Mouse (Mus musculus) intestine, embryonic 15.5 days (tissue): ENCODE results near the gene Rac3. TPM values are rescaled to one million over a fixed set of nuclear protein-coding genes. Genes with fewer than 3 reads are reported as not detected.

Experiments
- ATAC-seq: fragments of 200-750 bp; cut with Nextera tagmentation; 2 replicates; pipeline ENCODE4 v1.8.0; 2017; ENCODE audit warnings: moderate TSS enrichment, moderate library complexity
- H3K27ac ChIP-seq: fragments of 300-500 bp; sonication (generic); 2 replicates; pipeline ENCODE4 v1.5.1; 2015; ENCODE audit warnings: mild to moderate bottlenecking, inconsistent platforms
- H3K27me3 ChIP-seq: fragments of 300-500 bp; sonication (generic); replicated peaks from 2 replicates; pipeline ENCODE4 v1.6.1; 2015; ENCODE audit warnings: inconsistent platforms
- H3K36me3 ChIP-seq: fragments of 300-500 bp; sonication (generic); 2 replicates; pipeline ENCODE4 v1.6.1; 2015; ENCODE audit warnings: inconsistent platforms
- H3K4me1 ChIP-seq: fragments of 300-500 bp; sonication (generic); replicated peaks from 2 replicates; pipeline ENCODE4 v1.6.1; 2015; ENCODE audit warnings: inconsistent platforms
- H3K4me2 ChIP-seq: fragments of 300-500 bp; sonication (generic); replicated peaks from 2 replicates; pipeline ENCODE4 v1.6.1; 2015; ENCODE audit warnings: mild to moderate bottlenecking, inconsistent platforms
- H3K4me3 ChIP-seq: fragments of 300-500 bp; sonication (generic); replicated peaks from 2 replicates; pipeline ENCODE4 v1.5.1; 2015; ENCODE audit warnings: inconsistent platforms
- H3K9ac ChIP-seq: fragments of 300-500 bp; sonication (generic); 2 replicates; pipeline ENCODE4 v1.6.1; 2015; ENCODE audit warnings: inconsistent platforms
- H3K9me3 ChIP-seq: fragments of 300-500 bp; sonication (generic); 2 replicates; pipeline ENCODE4 v1.6.1; 2016; ENCODE audit warnings: inconsistent platforms
- WGBS: fragments of 180-500 bp; shearing (Covaris S2); methylation state at CpG from one replicate; pipeline ENCODE4 v1.1.7; 2015; 5-methylcytosine and 5-hydroxymethylcytosine counted together
- polyA plus RNA-seq: library from polyadenylated mRNA; unstranded; fragments of >200 nt; fragmentation: Nextera tagmentation; extraction: Ambion mirVana; gene quantifications from 2 replicates; pipeline ENCODE4 v1.2.1, GENCODE M21; 2015

Gene Rac3
- polyA plus RNA-seq, 1 experiment from 2014 or later, result 35.8 TPM

- WGBS, result 66% methylated on average over 1 of the region's 1 CpGs
These were observed 46.9 kb downstream of the Rac3 start for GRCm38 (mm10) chr11:120768206-120768605.

DNA sequence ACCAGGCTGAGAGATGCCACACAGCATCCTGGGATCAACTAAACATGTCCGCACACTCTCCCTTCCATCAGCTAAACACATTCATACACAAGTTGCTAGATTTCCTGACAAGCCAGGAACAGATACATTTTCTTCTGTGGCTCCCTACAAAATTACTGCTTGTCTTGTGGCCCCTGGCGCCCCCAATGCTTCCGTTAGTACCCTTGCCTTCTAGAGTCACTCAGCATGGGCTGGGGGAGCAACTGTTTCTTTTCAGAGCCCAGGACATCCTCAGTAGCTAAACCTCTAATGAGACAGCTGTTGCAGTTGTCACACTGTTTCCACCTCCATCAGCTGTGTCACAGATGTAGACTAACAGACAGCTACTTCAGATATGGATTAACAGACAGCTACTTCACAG lies 51.5 kb downstream of the Rac3 start:
- H3K4me2 ChIP-seq, result no peak overlapping the region
- H3K27me3 ChIP-seq, result no peaks in the 10 kb centered on the region
- no peaks in the 10 kb centered on the region for H3K36me3 ChIP-seq
- H3K9ac ChIP-seq, result no peak overlapping the region
- no peaks in the 10 kb centered on the region for H3K9me3 ChIP-seq
- no peaks in the 10 kb centered on the region for H3K4me1 ChIP-seq
- H3K4me3 ChIP-seq, result no peak overlapping the region
- no peak overlapping the region for H3K27ac ChIP-seq
- ATAC-seq, result no peak
- WGBS, result 70% methylated on average over 3 of the region's 3 CpGs

More at GRCm38 (mm10) chr11:120768206-120768605, 46.9 kb downstream of the Rac3 start:
- no peak overlapping the region for H3K9ac ChIP-seq
- H3K9me3 ChIP-seq, result no peaks in the 10 kb centered on the region
- peak; percentile 86 for ATAC-seq
- no peak overlapping the region for H3K4me3 ChIP-seq
- H3K27ac ChIP-seq, result peak overlapping the region; percentile 13; the same call in 1 of the 2 replicates
- no peaks in the 10 kb centered on the region for H3K27me3 ChIP-seq
- no peaks in the 10 kb centered on the region for H3K36me3 ChIP-seq
- no peak overlapping the region for H3K4me2 ChIP-seq
- H3K4me1 ChIP-seq, result no peaks in the 10 kb centered on the region; the same call in 1 of the 2 replicates

Other genes starting within 250 kb of the Rac3 start
- gene Mrpl12, start 236.9 kb upstream of the Rac3 start, polyA plus RNA-seq, result 222 and 231 TPM in 2 replicates
- gene Slc25a10, start 229.6 kb upstream of the Rac3 start, polyA plus RNA-seq, result 79.1 and 90.1 TPM in 2 replicates
- 0.58 and 0.67 TPM in 2 replicates for gene Gcgr, start 190.8 kb upstream of the Rac3 start, polyA plus RNA-seq
- 135 and 142 TPM in 2 replicates for gene Mcrip1, start 171.7 kb upstream of the Rac3 start, polyA plus RNA-seq
- gene Ppp1r27, start 170.3 kb upstream of the Rac3 start, polyA plus RNA-seq, result not detected in 2 replicates
- gene P4hb, start 148.2 kb upstream of the Rac3 start, polyA plus RNA-seq, result 992 and 1,107 TPM in 2 replicates
- 559 and 611 TPM in 2 replicates for gene Arhgdia, start 139.8 kb upstream of the Rac3 start, polyA plus RNA-seq
- 406 and 459 TPM in 2 replicates for gene Alyref, start 123.1 kb upstream of the Rac3 start, polyA plus RNA-seq
- gene Anapc11, start 123.0 kb upstream of the Rac3 start, polyA plus RNA-seq, result 178 and 194 TPM in 2 replicates
- gene Npb, start 113.0 kb upstream of the Rac3 start, polyA plus RNA-seq, result 2.7 and 3.6 TPM in 2 replicates
- gene Pcyt2, start 103.5 kb upstream of the Rac3 start, polyA plus RNA-seq, result 250 and 306 TPM in 2 replicates
- 40.1 and 42.2 TPM in 2 replicates for gene Sirt7, start 96.2 kb upstream of the Rac3 start, polyA plus RNA-seq
- 26.9 and 28.5 TPM in 2 replicates for gene Mafg, start 87.9 kb upstream of the Rac3 start, polyA plus RNA-seq
- gene Pycr1, start 77.7 kb upstream of the Rac3 start, polyA plus RNA-seq, result 26.4 TPM in 2 replicates
- not detected in 2 replicates for gene Myadml2, start 73.3 kb upstream of the Rac3 start, polyA plus RNA-seq
- gene Notum, start 60.3 kb upstream of the Rac3 start, polyA plus RNA-seq, result 1.6 and 3.0 TPM in 2 replicates
- 96.0 and 103 TPM in 2 replicates for gene Aspscr1, start 48.5 kb upstream of the Rac3 start, polyA plus RNA-seq
- gene Cenpx, start 7.7 kb upstream of the Rac3 start, polyA plus RNA-seq, result 163 and 170 TPM in 2 replicates
- gene Lrrc45, start 7.5 kb upstream of the Rac3 start, polyA plus RNA-seq, result 42.0 and 45.4 TPM in 2 replicates
- 31.3 and 41.7 TPM in 2 replicates for gene Dcxr, start 5.8 kb downstream of the Rac3 start, polyA plus RNA-seq
- gene Cbr2, start 10.6 kb downstream of the Rac3 start, polyA plus RNA-seq, result 0.79 and 2.4 TPM in 2 replicates
- 6.8 and 10.3 TPM in 2 replicates for gene Hmga1b, start 41.3 kb downstream of the Rac3 start, polyA plus RNA-seq
- gene Rfng, start 62.7 kb downstream of the Rac3 start, polyA plus RNA-seq, result 33.1 and 36.5 TPM in 2 replicates
- gene Gps1, start 62.8 kb downstream of the Rac3 start, polyA plus RNA-seq, result 170 and 184 TPM in 2 replicates
- 76.5 and 82.1 TPM in 2 replicates for gene Dus1l, start 74.9 kb downstream of the Rac3 start, polyA plus RNA-seq
- 48.8 and 54.3 TPM in 2 replicates for gene Fasn, start 103.1 kb downstream of the Rac3 start, polyA plus RNA-seq
- 4.2 and 5.1 TPM in 2 replicates for gene Ccdc57, start 211.4 kb downstream of the Rac3 start, polyA plus RNA-seq
- 84.8 and 96.2 TPM in 2 replicates for gene Slc16a3, start 227.0 kb downstream of the Rac3 start, polyA plus RNA-seq